Mouse (Mus musculus): Measurements from ENCODE around the gene Arhgap42.

GRCm38 (mm10) chr9:9142561-9142960 is 96.3 kb downstream of the Arhgap42 start:
- TF ChIP-seq CTCF (IDR thresholded peaks at IDR 0.05; ENCODE audit: low read depth, low read length) (no peak), POLR2A (IDR thresholded peaks at IDR 0.05; ENCODE audit: insufficient read depth, low read length) (no peak), EP300 (IDR thresholded peaks at IDR 0.05; ENCODE audit: insufficient read depth, low read depth, low read length) (no peak)

All from ES-Bruce4 (cell line).